Mouse (Mus musculus) heart, postnatal 36 days (tissue): ENCODE results near the gene Micu1. TPM values are rescaled to one million over a fixed set of nuclear protein-coding genes. Genes with fewer than 3 reads are reported as not detected.
A peak's percentile ranks its signal among the peaks of the same experiment; 100 is the strongest.
"Not testable (repeated sequence)": the region's sequence is repeated elsewhere in the genome, so short reads cannot be mapped to it uniquely, and the experiment has no call there.

Experiments used
- DNase-seq, 2 experiments: peaks; one replicate each; pipeline ENCODE4 v3.0.0; 2021 to 2022
- intact Hi-C: fragments of 180-260 bp; cut with DNase I; formaldehyde crosslinking; loops from one replicate; pipeline ENCODE4 v1.15.1; 2025
- total RNA-seq, 2 experiments: library from RNA; stranded (reverse); gene quantifications; 2 replicates each; pipeline ENCODE4 v1.2.3; 2021

Gene Micu1
- total RNA-seq, 2 experiments from 2014 or later: 20.3 to 23.3 TPM

DNA sequence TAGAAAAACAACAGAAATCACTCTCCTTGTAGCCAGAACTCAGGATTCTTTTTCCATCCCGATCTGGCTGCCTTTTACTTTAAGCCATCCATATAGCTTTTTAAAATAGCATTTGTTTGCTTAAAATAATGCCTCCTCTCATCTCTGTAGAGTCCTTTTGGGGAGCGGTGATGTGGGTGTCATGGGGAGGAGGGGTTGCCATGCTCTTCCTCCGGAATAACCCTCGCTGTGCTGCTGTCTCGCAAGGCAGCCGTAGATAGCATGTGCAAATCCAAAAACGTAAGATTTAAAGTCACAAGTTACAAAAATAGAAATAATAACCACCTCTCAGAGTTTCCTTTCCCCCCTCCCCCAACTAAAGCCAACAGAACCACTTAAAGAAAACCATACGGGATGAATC lies 139.2 kb downstream of the Micu1 start:
- DNase-seq: no peak
- intact Hi-C loops: no loop called here

DNA sequence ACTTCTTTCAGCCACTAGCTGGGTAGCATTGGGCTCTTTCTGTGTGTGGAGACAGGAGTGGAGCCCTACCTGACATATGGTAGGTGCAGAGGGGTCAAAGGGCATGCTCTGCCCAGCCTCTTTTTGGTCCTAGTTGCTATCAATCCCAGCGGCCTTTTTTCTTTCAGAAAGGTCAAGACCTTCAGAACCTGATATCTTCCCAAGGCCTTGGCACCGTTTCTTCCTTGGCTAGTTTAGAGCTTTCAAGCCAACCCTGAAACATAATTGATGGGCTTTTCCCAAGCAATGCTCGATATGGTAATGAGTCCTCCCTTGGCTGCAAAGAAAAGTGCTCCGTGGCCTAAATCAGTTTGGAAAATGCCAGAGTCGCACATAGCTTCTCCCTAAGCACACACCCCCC lies 140.8 kb downstream of the Micu1 start:
- intact Hi-C loops: no loop called here
- DNase-seq: no peak

DNA sequence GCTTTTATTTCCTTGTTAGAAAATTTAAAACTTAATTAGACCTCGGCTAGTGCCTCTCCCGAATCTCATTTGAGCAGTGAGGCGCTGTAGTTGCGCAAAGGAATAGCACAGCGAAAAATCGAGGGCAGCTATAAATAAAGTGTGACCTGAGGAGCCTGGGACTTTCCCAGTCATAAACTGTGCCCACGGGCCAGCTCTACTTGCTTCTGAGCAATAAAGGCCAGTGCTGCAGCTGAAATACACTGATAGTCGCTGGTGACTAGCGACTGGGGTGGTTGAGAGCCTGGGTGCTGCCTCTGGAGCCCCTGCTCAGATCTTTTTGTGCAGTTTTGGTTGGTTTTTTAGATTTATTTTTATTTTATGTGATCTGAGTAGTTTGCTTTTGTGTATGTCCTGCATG lies 142.4 kb downstream of the Micu1 start:
- intact Hi-C loops: no loop called here
- DNase-seq: no peak

DNA sequence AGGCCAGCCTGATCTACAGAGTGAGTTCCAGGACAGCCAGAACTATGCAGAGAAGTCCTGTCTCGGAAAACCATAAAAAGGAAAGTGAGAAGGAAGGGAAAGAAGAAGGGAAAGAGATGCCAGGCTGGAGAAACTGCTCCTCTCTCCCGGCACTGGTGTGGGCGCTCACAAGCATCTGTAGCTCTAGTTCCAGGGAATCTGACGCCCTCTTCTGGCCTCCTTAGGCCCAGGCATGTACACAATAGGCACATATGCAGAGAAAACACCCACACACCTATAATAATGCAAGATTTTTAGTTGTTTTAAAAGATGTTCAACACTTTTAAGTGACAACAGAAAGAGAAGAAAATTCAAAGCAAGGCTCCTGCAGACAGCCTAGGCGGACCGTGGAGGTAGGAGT lies 144.1 kb downstream of the Micu1 start:
- DNase-seq: no peak
- intact Hi-C loops: no loop called here

- intact Hi-C loops: no loop called here
- no peak for DNase-seq
Observed at GRCm38 (mm10) chr10:59848079-59848877, 146.0 kb downstream of the Micu1 start.

- intact Hi-C loops: no loop called here
- no peak for DNase-seq
Observed at GRCm38 (mm10) chr10:59848953-59849352, 146.7 kb downstream of the Micu1 start.

DNA sequence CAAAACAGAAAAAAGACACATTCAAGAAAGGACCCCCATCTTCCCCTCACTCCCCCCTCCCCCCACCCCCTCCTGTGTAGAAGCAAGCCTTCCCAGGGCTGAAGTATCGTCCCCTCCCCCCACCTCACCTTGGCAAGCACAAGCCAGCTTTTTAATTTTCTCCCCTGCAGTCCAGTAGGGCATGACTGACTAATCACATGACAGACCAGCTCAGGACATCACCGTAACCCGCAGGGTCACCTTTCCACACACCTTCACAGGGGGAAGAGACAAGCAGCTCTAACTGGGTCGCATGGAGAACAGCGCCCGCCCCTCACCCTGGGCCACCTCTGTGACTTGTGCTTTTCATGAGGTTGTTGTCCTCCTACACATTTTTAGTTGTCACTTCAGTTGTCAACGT lies 147.1 kb downstream of the Micu1 start:
- intact Hi-C loops: no loop called here
- no peak for DNase-seq

DNA sequence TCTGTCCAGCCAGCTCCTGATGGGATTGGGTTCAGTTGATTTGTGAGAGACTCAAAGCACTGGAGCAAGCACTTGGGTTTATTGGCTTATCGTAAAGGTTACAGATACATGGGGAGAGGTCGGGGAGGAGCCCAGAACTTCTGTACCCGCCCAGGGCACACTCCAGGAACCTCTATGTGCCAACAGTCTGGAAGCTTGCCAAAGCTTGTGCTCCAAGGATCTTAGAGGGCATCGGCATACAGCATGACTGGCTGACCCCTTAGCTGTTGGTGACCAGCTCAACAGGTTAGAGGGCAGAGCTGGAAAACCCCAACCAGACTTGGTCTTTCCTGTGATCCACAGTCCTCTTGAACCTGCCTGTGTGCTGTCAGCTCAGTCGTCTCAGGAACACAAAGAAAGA lies 154.9 kb downstream of the Micu1 start:
- DNase-seq: no peak

DNA sequence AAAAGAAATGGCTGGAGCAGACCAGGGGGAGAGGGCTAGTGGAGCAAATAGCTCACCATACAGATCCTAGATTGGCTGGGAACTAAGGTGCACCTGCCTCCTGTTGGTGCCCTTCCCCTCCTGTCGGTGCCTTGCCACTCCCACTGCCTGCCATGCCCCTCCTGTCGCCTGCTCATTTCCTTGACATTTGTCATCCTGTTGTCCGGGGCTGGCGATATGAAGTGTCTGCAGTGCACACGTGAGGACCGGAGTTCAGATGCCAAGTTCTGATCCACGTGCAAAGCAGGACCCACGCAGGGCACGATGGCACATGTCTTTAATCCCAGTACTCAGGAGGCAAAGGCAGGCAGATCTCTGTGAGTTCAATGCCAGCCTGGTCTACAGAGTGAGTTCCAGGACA lies 158.4 kb downstream of the Micu1 start:
- DNase-seq: no peak
- intact Hi-C loops: no loop called here

More for the DNA sequence above, 154.9 kb downstream of the Micu1 start:
- intact Hi-C loops: no loop called here

DNA sequence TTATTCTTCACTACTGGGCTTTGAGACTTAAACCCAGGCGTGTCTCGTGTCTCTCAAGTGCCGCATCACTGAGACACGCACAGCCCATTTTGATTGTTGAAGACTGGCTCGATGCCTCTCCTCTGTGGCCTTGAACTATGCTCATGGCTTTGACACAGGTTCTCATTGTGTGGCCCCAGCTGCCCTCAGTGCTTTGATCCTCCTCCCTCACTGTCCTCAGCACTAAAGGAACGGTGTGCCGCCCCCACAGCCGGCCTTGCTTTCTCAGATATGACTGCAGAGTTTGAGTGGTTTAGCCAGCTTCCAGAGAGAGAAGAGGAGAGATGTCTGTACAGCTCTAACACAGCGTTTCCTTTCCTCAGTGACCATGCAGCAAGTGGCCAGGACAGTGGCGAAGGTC lies 158.9 kb downstream of the Micu1 start:
- intact Hi-C loops: no loop called here
- no peak for DNase-seq

- intact Hi-C loops: no loop called here
- no peak for DNase-seq
Observed at GRCm38 (mm10) chr10:59862816-59863440, 160.7 kb downstream of the Micu1 start.

GRCm38 (mm10) chr10:59863620-59864019 lies 161.3 kb downstream of the Micu1 start:
- intact Hi-C loops: no loop called here
- no peak for DNase-seq

DNA sequence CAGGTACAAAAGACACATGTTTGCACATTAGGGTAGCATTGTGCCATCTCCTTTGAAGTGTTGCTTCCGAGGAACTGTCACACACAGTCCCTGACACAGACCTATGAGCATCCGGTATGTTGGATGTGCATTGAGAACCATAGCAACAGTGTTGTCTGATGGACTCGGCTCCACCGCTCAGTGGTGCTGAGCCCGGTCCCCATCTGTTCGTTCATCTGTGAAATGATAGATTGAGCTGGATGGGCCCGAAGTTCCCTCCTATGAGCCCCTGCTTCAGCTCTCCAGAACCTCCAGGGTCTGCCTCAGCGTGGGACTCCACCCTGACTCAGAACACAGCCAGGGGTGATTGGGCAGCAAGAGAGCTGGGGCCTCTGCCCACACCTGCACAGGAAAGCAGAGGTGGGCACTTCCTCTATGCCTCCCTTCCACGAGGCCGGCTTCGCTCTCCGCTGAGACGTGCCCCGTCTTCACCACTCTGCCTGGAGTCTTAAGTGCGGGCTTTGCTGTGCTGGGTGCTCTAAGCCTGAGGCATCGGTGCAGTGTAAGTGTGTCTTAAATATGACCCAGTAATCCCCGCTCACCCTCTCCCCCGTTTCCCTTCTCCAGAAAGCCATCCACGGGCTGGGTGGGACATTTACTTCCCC lies 162.1 kb downstream of the Micu1 start:
- intact Hi-C loops: no loop called here
- no peak for DNase-seq

DNA sequence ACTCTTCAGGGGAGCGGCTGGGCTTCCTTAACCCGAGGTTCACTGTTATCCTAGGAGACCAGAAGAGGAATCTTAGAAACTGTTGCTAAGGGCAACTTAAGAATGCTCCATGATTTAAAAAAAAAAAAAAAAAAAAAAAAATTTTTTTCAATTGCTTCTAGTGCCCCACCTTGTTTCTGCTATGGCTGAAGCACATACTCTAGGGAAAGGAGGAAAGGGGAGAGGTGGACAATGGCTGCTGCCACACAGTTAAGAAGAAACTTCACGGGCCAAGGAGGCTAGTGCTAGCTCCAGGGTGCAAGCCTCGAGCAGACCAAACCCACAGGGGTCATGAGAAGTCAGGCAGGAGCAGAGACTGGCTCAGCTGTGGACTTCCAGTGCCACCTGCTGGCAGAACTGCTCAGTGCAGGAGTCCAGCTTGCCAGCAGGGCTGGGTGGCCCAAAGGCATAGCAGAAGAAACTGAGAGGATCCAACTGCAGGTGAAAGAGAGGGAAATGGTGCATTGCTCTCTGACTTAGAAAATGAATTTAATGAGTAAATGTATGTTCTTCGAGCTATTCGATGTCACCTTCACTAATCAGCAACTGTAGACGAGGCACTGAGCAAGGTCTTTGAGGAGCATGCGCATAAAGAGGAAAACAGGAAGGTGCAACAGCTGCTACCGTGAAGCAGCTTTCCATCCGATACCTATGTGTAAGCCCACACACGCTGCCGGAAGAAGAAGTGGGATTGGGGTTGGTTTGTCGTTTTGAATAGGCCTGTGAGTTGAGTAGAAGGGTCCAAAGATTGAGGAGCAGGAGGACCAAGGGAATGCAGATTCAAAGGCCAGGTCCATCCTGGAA lies 162.8 kb downstream of the Micu1 start:
- peak; percentile 88 to 94 for DNase-seq
- intact Hi-C loops: loop anchor here (1.0 to 5.0 kb wide), 7 partner anchors 48 to 698 kb away; partner anchors contain the start of genes Gm10322 and Mcu

DNA sequence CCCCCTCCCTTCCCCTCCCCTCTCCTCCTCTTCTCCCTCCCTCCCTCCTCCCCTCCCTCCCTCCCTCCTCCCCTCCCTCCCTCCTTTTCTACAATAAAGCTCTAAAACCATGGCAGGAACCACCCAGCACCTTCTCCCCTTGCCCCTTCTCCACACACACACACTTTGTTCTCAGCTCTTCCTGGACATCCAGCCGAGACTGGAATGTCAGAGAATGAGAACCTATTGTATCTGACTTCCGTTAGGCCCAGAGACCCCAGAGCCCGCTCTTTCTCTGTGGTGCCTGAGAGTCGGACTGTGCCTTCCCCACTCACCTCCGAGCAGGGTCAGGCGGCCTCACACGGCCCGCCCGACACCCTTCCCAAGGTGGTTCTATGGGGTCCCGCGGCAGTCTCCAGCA lies 166.0 kb downstream of the Micu1 start:
- intact Hi-C loops: loop anchor here (5.0 kb wide), 5 partner anchors 51 to 701 kb away; partner anchors contain the start of genes Gm10322 and Mcu
- no peak for DNase-seq

DNA sequence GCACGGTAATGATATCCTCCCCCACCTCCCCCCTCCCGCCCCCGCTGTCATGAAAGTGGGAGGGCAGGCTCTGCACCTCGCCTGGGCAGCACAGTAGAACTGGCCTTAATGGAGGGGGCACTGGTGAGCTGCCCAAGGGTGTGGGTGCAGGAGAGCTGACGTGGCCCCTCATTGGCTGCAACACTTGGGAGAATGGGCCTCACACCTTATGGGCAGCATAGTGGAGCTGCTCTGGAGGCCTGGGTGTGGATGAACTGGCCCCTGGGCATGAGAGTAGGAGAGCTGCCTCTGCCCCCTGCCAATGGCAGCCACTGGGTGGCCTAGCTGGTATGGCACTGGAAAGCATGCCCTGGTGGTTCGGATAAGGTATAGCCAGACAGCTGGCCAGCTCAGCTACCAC lies 167.8 kb downstream of the Micu1 start:
- no peak for DNase-seq
- intact Hi-C loops: no loop called here

DNA sequence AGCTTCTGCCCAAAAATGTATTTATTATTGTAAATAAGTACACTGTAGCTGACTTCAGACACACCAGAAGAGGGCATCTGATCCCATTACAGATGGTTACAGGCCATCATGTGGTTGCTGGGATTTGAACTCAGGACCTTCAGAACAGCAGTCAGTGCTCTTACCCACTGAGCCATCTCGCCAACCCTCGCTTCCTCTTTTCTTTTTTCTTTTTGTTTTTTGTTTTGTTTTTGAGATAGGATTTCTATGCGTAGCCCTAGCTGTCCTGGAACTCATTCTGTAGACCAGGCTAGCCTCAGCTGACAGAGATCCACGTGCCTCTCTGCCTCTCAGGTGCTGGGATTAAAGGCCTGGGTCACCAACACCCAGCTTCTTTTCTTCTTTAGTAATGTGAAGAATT lies 170.4 kb downstream of the Micu1 start:
- intact Hi-C loops, DNase-seq: not testable (repeated sequence)

DNA sequence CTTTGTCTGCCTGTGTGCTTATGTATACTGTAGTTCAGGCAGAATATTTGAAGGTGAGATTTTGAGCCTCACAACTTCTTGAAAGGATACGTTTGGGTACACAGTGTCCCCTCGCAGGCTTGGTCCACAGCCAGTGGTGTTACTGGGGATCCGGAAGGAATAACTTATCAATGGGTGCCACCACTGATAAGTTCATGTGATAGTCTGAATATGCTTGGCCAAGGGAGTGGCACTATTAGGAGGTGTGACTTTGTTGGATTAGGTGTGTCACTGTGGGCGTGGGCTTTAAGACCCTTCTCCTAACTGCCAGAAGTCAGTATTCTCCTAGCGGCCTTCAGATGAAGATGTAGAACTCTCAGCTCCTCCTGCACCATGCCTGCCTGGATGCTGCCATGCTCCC lies 170.9 kb downstream of the Micu1 start:
- no peak for DNase-seq
- intact Hi-C loops: no loop called here

DNA sequence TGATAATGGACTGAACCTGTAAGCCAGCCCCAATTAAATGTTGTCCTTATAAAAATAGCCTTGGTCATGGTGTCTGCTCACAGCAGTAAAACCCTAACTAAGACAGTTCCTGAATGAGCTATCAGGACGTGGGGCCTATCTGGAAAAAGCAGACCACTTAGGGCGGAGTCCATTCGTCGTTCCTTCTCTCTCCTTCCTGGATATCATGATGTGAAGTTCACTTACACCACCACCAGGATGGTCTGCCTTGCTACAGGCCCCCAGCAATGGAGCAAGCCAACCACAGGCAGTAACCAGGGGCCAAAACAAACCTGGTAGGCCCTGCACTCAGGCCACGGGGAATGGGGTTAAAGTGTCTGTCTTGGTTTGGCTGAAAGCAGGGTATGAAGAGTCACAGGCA lies 171.3 kb downstream of the Micu1 start:
- DNase-seq: no peak
- intact Hi-C loops: no loop called here

GRCm38 (mm10) chr10:59875396-59875795 lies 173.1 kb downstream of the Micu1 start:
- no peak for DNase-seq
- intact Hi-C loops: no loop called here

DNA sequence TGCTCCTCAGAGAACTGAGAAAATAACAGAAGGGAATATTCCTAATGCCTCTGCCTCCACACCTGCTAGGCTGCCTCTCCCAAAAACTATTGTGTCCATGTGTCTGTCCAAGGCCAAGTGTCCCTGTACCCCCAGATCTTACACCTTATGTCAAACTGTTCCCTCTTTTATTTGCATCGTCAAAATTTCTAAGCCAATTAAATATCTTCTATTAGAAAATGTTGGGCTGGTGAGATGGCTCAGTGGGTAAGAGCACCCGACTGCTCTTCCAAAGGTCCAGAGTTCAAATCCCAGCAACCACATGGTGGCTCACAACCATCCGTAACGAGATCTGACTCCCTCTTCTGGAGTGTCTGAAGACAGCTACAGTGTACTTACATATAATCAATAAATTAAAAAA lies 174.4 kb downstream of the Micu1 start:
- intact Hi-C loops, DNase-seq: not testable (repeated sequence)
